Mouse (Mus musculus) G1E (cell line): ENCODE data around the gene Garem2. TPM values are rescaled to one million over a fixed set of nuclear protein-coding genes. Genes with fewer than 3 reads are reported as not detected.
A peak's percentile ranks its signal among the peaks of the same experiment; 100 is the strongest.
"Not testable (repeated sequence)": the region's sequence is repeated elsewhere in the genome, so short reads cannot be mapped to it uniquely, and the experiment has no call there.

Experiments used
- ATAC-seq: 2 replicates; pipeline ENCODE4 v1.8.0; 2016; ENCODE audit warnings: mild to moderate bottlenecking; ENCODE audit not compliant: insufficient number of reproducible peaks, poor library complexity, low FRiP score, severe bottlenecking; ENCODE audit errors: extremely low read depth
- DNase-seq: peaks from one replicate; pipeline ENCODE4 v3.0.0; 2012; ENCODE audit warnings: low spot score
- H3K27me3 ChIP-seq: 2 replicates; pipeline ENCODE4 v1.6.1; 2012; ENCODE audit warnings: mild to moderate bottlenecking, low read length, inconsistent platforms; ENCODE audit not compliant: insufficient read depth
- H3K36me3 ChIP-seq: replicated peaks from 2 replicates; pipeline ENCODE3; 2012; ENCODE audit warnings: mild to moderate bottlenecking, inconsistent platforms
- H3K4me1 ChIP-seq: 2 replicates; pipeline ENCODE4 v1.6.1; 2012; ENCODE audit warnings: low read depth, low read length, inconsistent platforms, mixed read lengths; ENCODE audit not compliant: insufficient read depth
- H3K4me3 ChIP-seq: 2 replicates; pipeline ENCODE4 v1.5.1; 2012; ENCODE audit warnings: low read depth, mild to moderate bottlenecking, inconsistent platforms, low read length, moderate library complexity, mixed read lengths
- H3K9me3 ChIP-seq: replicated peaks from 2 replicates; pipeline ENCODE4 v1.6.1; 2012; ENCODE audit warnings: inconsistent platforms
- CTCF ChIP-seq: IDR thresholded peaks from 2 replicates; pipeline ENCODE4 v1.5.1; 2012; ENCODE audit warnings: low read depth, low read length, inconsistent platforms, mixed read lengths
- GATA1 ChIP-seq: IDR thresholded peaks from 2 replicates; pipeline ENCODE4 v1.6.1; 2012; ENCODE audit warnings: borderline replicate concordance, low read length, inconsistent platforms, mixed read lengths
- GATA2 ChIP-seq: IDR thresholded peaks from 2 replicates; pipeline ENCODE4 v1.6.1; 2012; ENCODE audit warnings: low read depth, low read length, inconsistent platforms, borderline replicate concordance
- POLR2AphosphoS5 ChIP-seq: IDR thresholded peaks from 2 replicates; pipeline ENCODE4 v1.6.1; 2012; ENCODE audit warnings: low read depth, low read length, inconsistent platforms; ENCODE audit not compliant: insufficient replicate concordance
- TAL1 ChIP-seq: conservative IDR thresholded peaks from 2 replicates; pipeline ENCODE4 v1.6.1; 2012; ENCODE audit warnings: low read depth, low read length, inconsistent platforms, mixed read lengths
- polyA plus RNA-seq: library from polyadenylated mRNA; stranded (reverse); fragments of >175 nt; gene quantifications from 2 replicates; pipeline ENCODE4 v1.2.3, GENCODE M21; 2012
- total RNA-seq, 2 experiments: library from RNA; stranded (forward) in 1 of 2; stranded (reverse) in 1 of 2; fragments of 200-1000 nt in 1 of 2; fragments of >200 nt in 1 of 2; fragmentation: Nextera tagmentation in 1 of 2; gene quantifications; 2 replicates each; pipeline ENCODE4 v1.2.3; 2014 to 2017

The Garem2 gene
- not detected in 2 replicates for total RNA-seq (2014; fragmentation: Nextera tagmentation)
- under 0.01 and 0.06 TPM in 2 replicates for total RNA-seq (2017)
- polyA plus RNA-seq: not detected in 2 replicates

DNA sequence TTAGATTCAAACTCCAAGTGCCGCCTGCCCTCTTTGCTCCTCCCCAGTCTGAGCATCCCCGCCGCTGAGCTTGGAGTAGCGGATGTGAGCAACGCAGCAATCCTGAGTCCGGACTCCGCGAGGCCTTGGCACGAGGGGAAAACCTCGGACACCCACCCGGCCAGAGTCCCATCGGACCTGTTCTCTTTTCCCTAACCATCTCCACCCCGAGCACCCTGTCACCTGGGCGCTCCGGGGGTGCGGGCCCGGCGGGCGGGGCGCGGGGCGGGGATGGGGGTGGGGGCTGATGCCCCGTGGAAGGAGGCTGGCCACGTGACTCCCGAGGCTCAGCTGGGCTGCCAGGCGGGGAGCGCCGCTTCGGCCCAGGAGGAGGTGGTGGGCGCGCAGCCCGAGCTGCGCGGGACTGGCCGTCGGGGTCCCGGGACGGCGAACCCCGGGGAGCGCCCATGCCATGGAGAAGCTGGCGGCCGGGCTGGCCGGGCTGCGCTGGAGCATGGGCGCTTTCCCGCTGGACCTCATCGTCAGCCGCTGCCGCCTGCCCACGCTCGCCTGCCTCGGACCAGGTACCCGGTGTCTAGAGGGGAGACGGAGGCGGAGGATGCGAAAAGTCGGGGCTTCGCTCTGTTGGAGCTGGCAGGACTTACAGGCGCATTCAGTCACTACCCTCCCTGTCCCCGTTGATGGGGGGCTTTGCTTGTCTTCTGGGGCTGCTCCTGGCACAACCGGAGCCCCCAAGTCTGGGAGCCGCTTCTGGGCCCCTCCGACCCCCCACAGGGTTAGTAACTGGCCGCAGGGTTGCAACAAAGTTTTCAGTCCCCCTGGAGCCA, at the start of gene Garem2:
Garem2 (plus strand) TSS at position 321 of the 827 bp plus-strand sequence.
- TF ChIP-seq GATA2 (no peak), CTCF (no peak), GATA1 (no peak), POLR2AphosphoS5 (no peak), TAL1 (no peak)
- Histone ChIP-seq H3K4me3 (no peak within 1 kb of the TSS), H3K36me3 (no peaks in the 10 kb centered on the region), H3K27me3 (peaks cover 46% of the 10 kb centered on the region), H3K9me3 (peaks cover 28% of the 10 kb centered on the region), H3K4me1 (no peaks in the 10 kb centered on the region)
- ATAC-seq (no peak), DNase-seq (no peak)

DNA sequence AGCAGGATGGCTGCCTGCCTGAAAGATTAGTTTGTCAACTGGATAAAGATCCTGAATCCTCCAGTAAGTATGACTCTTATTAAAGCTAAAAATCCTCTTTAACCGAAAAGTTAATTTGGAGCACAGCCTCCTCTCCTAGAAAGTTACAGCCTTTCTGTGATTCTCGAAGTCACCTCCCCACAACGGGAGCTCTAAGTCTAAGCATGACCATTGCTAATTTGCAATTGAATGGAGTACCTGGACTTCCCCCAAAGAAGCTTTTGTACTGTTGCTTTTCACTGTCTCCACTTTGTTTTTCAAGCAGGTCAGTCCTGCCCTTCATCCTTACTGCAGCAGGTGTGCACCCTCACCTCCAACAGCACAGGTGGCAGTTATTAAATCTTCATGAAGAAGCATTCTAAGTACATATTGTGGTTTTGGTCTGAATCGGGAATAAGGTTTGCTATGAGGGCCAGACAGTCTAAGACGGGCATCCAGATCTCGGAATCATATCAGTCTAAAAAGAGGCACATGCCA, 46.7 kb upstream of the Garem2 start:
- H3K27me3 ChIP-seq: no peaks in the 10 kb centered on the region
- DNase-seq: no peak
- TF ChIP-seq POLR2AphosphoS5: no peak
- TF ChIP-seq TAL1: no peak
- no peak for TF ChIP-seq CTCF
- TF ChIP-seq GATA1: no peak
- TF ChIP-seq GATA2: no peak
- no peak for ATAC-seq
- H3K36me3 ChIP-seq: peaks cover 40% of the 10 kb centered on the region
- no peaks in the 10 kb centered on the region for H3K9me3 ChIP-seq
- no peak overlapping the region for H3K4me3 ChIP-seq
- H3K4me1 ChIP-seq: peaks cover 2% of the 10 kb centered on the region; the same call in 1 of the 2 replicates

DNA sequence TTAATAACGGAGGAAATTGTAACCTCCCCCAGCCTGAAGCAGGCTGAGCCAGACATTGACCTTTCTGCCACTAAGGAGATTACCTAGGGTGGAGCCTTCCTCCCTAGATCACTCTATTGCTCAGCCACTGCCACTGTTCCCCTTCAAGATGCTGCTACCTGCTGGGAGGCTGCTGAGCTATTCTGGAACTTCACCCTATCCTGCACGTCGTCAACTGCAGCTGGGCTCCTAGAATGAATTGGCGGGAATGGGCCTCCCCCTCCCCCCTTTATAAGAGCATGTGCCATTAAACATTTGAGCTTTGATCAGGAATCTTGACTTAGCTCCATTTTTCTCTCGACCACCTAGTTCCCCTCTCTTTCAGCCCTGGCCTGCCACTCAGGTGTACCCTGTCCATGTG, 45.4 kb upstream of the Garem2 start:
- not testable (repeated sequence) for DNase-seq, H3K9me3 ChIP-seq, H3K4me1 ChIP-seq, H3K4me3 ChIP-seq, H3K27me3 ChIP-seq, ATAC-seq
- peaks cover 50% of the 10 kb centered on the region for H3K36me3 ChIP-seq

DNA sequence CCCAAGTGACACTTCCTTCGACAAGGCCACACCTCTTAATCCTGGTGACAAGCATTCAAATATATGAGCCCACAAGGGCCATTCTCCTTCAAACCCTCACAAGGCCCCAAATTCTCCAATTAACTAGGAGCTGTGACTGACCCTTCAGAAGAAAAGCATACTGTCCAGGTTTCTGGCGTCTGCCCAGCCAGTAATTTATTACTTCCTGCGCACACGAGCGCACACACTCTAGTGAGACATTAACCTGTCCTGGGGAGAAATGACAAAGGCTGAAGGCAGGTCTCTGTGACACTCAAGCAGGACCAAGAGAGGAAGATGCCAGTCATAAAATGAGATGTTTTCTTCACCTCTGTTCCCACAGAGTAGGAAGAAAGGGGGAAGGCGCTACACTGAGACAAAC, 37.2 kb upstream of the Garem2 start:
- no peaks in the 10 kb centered on the region for H3K9me3 ChIP-seq
- H3K4me3 ChIP-seq: no peak overlapping the region
- H3K27me3 ChIP-seq: no peaks in the 10 kb centered on the region
- peaks cover 82% of the 10 kb centered on the region for H3K36me3 ChIP-seq
- no peak for TF ChIP-seq CTCF
- TF ChIP-seq POLR2AphosphoS5: no peak
- TF ChIP-seq TAL1: no peak
- no peak for TF ChIP-seq GATA1
- no peak for TF ChIP-seq GATA2
- peaks cover 29% of the 10 kb centered on the region for H3K4me1 ChIP-seq
- DNase-seq: no peak
- no peak for ATAC-seq

DNA sequence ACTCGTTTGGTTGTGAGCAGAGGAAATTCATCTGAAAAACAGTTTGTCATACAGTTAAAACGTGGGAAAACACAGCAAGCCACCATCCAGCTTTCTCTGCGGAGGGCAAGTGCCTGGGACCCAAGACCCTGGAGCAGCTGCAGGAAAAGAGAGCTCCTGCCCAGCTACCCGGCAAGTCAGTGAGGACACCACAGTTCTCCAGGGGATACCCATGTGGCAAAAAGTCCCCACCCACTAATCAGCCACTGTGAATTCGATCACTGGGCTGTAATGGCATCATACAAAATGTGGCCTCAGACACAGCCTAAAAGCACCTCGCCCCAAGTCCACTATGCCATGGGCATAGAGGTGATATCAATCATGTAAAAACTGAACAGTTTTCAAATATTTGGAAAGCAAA, 33.3 kb upstream of the Garem2 start:
- peak overlapping the region; percentile 98 for H3K4me3 ChIP-seq
- TF ChIP-seq POLR2AphosphoS5 (no peak), GATA2 (no peak), GATA1 (no peak), TAL1 (no peak), CTCF (no peak)
- ATAC-seq (no peak), DNase-seq (no peak)
- H3K36me3 ChIP-seq: peaks cover 52% of the 10 kb centered on the region
- peaks cover 29% of the 10 kb centered on the region for H3K4me1 ChIP-seq
- H3K9me3 ChIP-seq: no peaks in the 10 kb centered on the region
- no peaks in the 10 kb centered on the region for H3K27me3 ChIP-seq

DNA sequence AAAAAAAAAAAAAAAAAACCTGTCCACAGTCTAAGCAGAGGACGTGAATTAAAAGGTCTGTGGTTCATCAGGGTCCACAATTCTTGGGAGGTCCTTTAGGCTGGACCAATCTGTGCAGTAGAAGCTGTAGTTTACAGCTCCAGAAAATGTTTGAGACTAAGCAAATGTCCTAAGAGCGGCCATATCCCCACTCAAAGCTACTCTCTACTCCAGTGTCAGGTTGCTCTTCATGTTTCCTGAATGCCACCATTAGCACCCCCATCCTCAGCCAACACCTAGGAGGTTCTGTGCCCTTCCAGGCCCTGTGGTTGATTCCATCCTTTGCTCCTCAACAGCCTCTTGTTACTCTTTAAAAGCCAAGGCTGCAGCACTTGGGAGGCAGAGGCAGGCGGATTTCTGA, 32.6 kb upstream of the Garem2 start:
- Histone ChIP-seq H3K27me3 (no peaks in the 10 kb centered on the region), H3K9me3 (no peaks in the 10 kb centered on the region), H3K4me1 (peaks cover 28% of the 10 kb centered on the region), H3K4me3 (peak overlapping the region; percentile 98), H3K36me3 (peaks cover 45% of the 10 kb centered on the region)
- DNase-seq (no peak), ATAC-seq (no peak)
- TF ChIP-seq GATA2 (no peak), POLR2AphosphoS5 (no peak)
